Mouse (Mus musculus) heart, postnatal 0 days (tissue): ENCODE data around the gene Ivns1abp.

Source experiments
- CTCF ChIP-seq: IDR thresholded peaks from 2 replicates; pipeline ENCODE4 v1.5.1; 2016; ENCODE audit warnings: antibody characterized with exemption, control low read depth, low read depth
- EP300 ChIP-seq: IDR thresholded peaks from 2 replicates; pipeline ENCODE4 v1.6.1; 2016; ENCODE audit warnings: antibody characterized with exemption, low read depth

- TF ChIP-seq CTCF (no peak), EP300 (no peak)
These were observed 11.7 kb downstream of the Ivns1abp start for GRCm38 (mm10) chr1:151355994-151356393.
